Mouse (Mus musculus): ENCODE results near the gene Haghl.

DNA sequence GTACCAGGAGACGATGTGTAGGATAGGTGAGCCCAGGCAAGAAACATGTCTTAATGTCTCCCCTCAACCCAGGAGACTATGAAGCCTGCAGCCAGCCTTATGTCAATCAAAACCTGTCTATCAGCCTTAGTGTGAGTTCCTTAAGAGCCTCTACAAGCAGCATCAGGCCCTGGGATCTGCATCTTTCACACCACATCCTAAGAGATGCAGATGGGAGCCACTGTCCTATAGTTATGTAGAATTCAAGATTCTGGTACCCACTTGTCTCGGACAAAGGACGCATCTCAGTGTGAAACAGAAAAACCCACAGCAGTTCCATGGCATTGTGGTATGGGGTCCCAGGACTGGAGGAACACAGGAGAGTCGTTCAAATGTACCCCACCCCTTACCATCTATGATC, 30.4 kb downstream of the Haghl start:
- TF ChIP-seq POLR2A (IDR thresholded peaks at IDR 0.05; ENCODE audit: borderline replicate concordance, control insufficient read depth, low read depth, low read length) (no peak), CTCF (IDR thresholded peaks at IDR 0.05; ENCODE audit: control insufficient read depth, insufficient read depth, low read length) (no peak)

Data from bone marrow, adult 2 months (tissue).